Mouse (Mus musculus): ENCODE measurements around the gene Cbfa2t2. TPM values are rescaled to one million over a fixed set of nuclear protein-coding genes. Genes with fewer than 3 reads are reported as not detected.

Cbfa2t2 gene
- polyA plus RNA-seq, 1 experiment from 2014 or later: 43.6 TPM

- peaks cover 17% of the 10 kb centered on the region for H3K36me3 ChIP-seq (ENCODE audit: control insufficient read depth, insufficient read depth, low read length)
- no peak overlapping the region for H3K4me3 ChIP-seq (ENCODE audit: low read depth, low read length)
- no peak overlapping the region for H3K9ac ChIP-seq (replicated peaks; ENCODE audit: low read depth, low read length)
- H3K9me3 ChIP-seq (ENCODE audit: control insufficient read depth, low read depth, low read length): no peaks in the 10 kb centered on the region
- ATAC-seq (ENCODE audit: insufficient number of reproducible peaks, insufficient read depth, low FRiP score, low read depth): no peak
- no peak overlapping the region for H3K4me2 ChIP-seq (replicated peaks; ENCODE audit: low read depth, low read length)
- no peaks in the 10 kb centered on the region for H3K27me3 ChIP-seq (ENCODE audit: control insufficient read depth, insufficient read depth, low read length)
- no peaks in the 10 kb centered on the region for H3K4me1 ChIP-seq (ENCODE audit: control insufficient read depth, insufficient read depth, low read length)
- WGBS: 85% methylated on average over 3 of the region's 3 CpGs
- H3K27ac ChIP-seq (ENCODE audit: low read length): no peak overlapping the region
These were observed 80.7 kb downstream of the Cbfa2t2 start for GRCm38 (mm10) chr2:154516944-154517343.

GRCm38 (mm10) chr2:154517424-154517823 lies 81.1 kb downstream of the Cbfa2t2 start:
- Histone ChIP-seq H3K27ac (ENCODE audit: low read length) (no peak overlapping the region), H3K36me3 (ENCODE audit: control insufficient read depth, insufficient read depth, low read length) (peaks cover 19% of the 10 kb centered on the region), H3K9ac (replicated peaks; ENCODE audit: low read depth, low read length) (no peak overlapping the region), H3K9me3 (ENCODE audit: control insufficient read depth, low read depth, low read length) (no peaks in the 10 kb centered on the region), H3K4me3 (ENCODE audit: low read depth, low read length) (no peak overlapping the region), H3K27me3 (ENCODE audit: control insufficient read depth, insufficient read depth, low read length) (no peaks in the 10 kb centered on the region), H3K4me1 (ENCODE audit: control insufficient read depth, insufficient read depth, low read length) (no peaks in the 10 kb centered on the region), H3K4me2 (replicated peaks; ENCODE audit: low read depth, low read length) (no peak overlapping the region)
- no peak for ATAC-seq (ENCODE audit: insufficient number of reproducible peaks, insufficient read depth, low FRiP score, low read depth)
- 88% methylated on average over 5 of the region's 5 CpGs for WGBS

- no peak overlapping the region for H3K9ac ChIP-seq (replicated peaks; ENCODE audit: low read depth, low read length)
- peaks cover 41% of the 10 kb centered on the region for H3K36me3 ChIP-seq (ENCODE audit: control insufficient read depth, insufficient read depth, low read length)
- no peak for ATAC-seq (ENCODE audit: insufficient number of reproducible peaks, insufficient read depth, low FRiP score, low read depth)
- no peaks in the 10 kb centered on the region for H3K27me3 ChIP-seq (ENCODE audit: control insufficient read depth, insufficient read depth, low read length)
- no peak overlapping the region for H3K4me3 ChIP-seq (ENCODE audit: low read depth, low read length)
- H3K9me3 ChIP-seq (ENCODE audit: control insufficient read depth, low read depth, low read length): no peaks in the 10 kb centered on the region
- no peaks in the 10 kb centered on the region for H3K4me1 ChIP-seq (ENCODE audit: control insufficient read depth, insufficient read depth, low read length)
- H3K27ac ChIP-seq (ENCODE audit: low read length): no peak overlapping the region
- no peak overlapping the region for H3K4me2 ChIP-seq (replicated peaks; ENCODE audit: low read depth, low read length)
These were observed 85.2 kb downstream of the Cbfa2t2 start for GRCm38 (mm10) chr2:154521449-154521848.

- Histone ChIP-seq H3K4me2 (replicated peaks; ENCODE audit: low read depth, low read length) (no peak overlapping the region), H3K27ac (ENCODE audit: low read length) (no peak overlapping the region), H3K27me3 (ENCODE audit: control insufficient read depth, insufficient read depth, low read length) (no peaks in the 10 kb centered on the region), H3K36me3 (ENCODE audit: control insufficient read depth, insufficient read depth, low read length) (peaks cover 41% of the 10 kb centered on the region), H3K4me3 (ENCODE audit: low read depth, low read length) (no peak overlapping the region), H3K4me1 (ENCODE audit: control insufficient read depth, insufficient read depth, low read length) (no peaks in the 10 kb centered on the region), H3K9ac (replicated peaks; ENCODE audit: low read depth, low read length) (no peak overlapping the region), H3K9me3 (ENCODE audit: control insufficient read depth, low read depth, low read length) (no peaks in the 10 kb centered on the region)
- WGBS: 86% methylated on average over 5 of the region's 5 CpGs
- no peak for ATAC-seq (ENCODE audit: insufficient number of reproducible peaks, insufficient read depth, low FRiP score, low read depth)
These were observed 86.1 kb downstream of the Cbfa2t2 start for GRCm38 (mm10) chr2:154522334-154522733.

- H3K36me3 ChIP-seq (ENCODE audit: control insufficient read depth, insufficient read depth, low read length): peaks cover 42% of the 10 kb centered on the region
These were observed 89.0 kb downstream of the Cbfa2t2 start for GRCm38 (mm10) chr2:154525285-154525684.

GRCm38 (mm10) chr2:154526531-154526930 lies 90.2 kb downstream of the Cbfa2t2 start:
- H3K4me2 ChIP-seq (replicated peaks; ENCODE audit: low read depth, low read length): no peak overlapping the region
- no peaks in the 10 kb centered on the region for H3K27me3 ChIP-seq (ENCODE audit: control insufficient read depth, insufficient read depth, low read length)
- no peaks in the 10 kb centered on the region for H3K4me1 ChIP-seq (ENCODE audit: control insufficient read depth, insufficient read depth, low read length)
- peaks cover 48% of the 10 kb centered on the region for H3K36me3 ChIP-seq (ENCODE audit: control insufficient read depth, insufficient read depth, low read length)
- H3K4me3 ChIP-seq (ENCODE audit: low read depth, low read length): no peak overlapping the region
- WGBS: 59% methylated on average over 3 of the region's 3 CpGs
- H3K9ac ChIP-seq (replicated peaks; ENCODE audit: low read depth, low read length): no peak overlapping the region
- peak overlapping the region; percentile 61 for H3K27ac ChIP-seq (ENCODE audit: low read length)
- no peak for ATAC-seq (ENCODE audit: insufficient number of reproducible peaks, insufficient read depth, low FRiP score, low read depth)
- no peaks in the 10 kb centered on the region for H3K9me3 ChIP-seq (ENCODE audit: control insufficient read depth, low read depth, low read length)

More at GRCm38 (mm10) chr2:154525285-154525684, 89.0 kb downstream of the Cbfa2t2 start:
- H3K4me1 ChIP-seq (ENCODE audit: control insufficient read depth, insufficient read depth, low read length): no peaks in the 10 kb centered on the region
- H3K27ac ChIP-seq (ENCODE audit: low read length): no peak overlapping the region
- no peaks in the 10 kb centered on the region for H3K27me3 ChIP-seq (ENCODE audit: control insufficient read depth, insufficient read depth, low read length)
- no peak overlapping the region for H3K9ac ChIP-seq (replicated peaks; ENCODE audit: low read depth, low read length)
- H3K4me2 ChIP-seq (replicated peaks; ENCODE audit: low read depth, low read length): no peak overlapping the region
- no peak overlapping the region for H3K4me3 ChIP-seq (ENCODE audit: low read depth, low read length)
- WGBS: 92% methylated on average over 2 of the region's 2 CpGs
- no peaks in the 10 kb centered on the region for H3K9me3 ChIP-seq (ENCODE audit: control insufficient read depth, low read depth, low read length)
- no peak for ATAC-seq (ENCODE audit: insufficient number of reproducible peaks, insufficient read depth, low FRiP score, low read depth)

GRCm38 (mm10) chr2:154532888-154533287 lies 96.6 kb downstream of the Cbfa2t2 start:
- peaks cover 43% of the 10 kb centered on the region; the same call in 1 of the 2 replicates for H3K36me3 ChIP-seq (ENCODE audit: control insufficient read depth, insufficient read depth, low read length)
- H3K4me3 ChIP-seq (ENCODE audit: low read depth, low read length): no peak overlapping the region
- WGBS: 74% methylated on average over 3 of the region's 3 CpGs
- no peak overlapping the region for H3K4me2 ChIP-seq (replicated peaks; ENCODE audit: low read depth, low read length)
- no peak for ATAC-seq (ENCODE audit: insufficient number of reproducible peaks, insufficient read depth, low FRiP score, low read depth)
- no peak overlapping the region for H3K27ac ChIP-seq (ENCODE audit: low read length)
- H3K9ac ChIP-seq (replicated peaks; ENCODE audit: low read depth, low read length): no peak overlapping the region
- H3K9me3 ChIP-seq (ENCODE audit: control insufficient read depth, low read depth, low read length): no peaks in the 10 kb centered on the region
- H3K4me1 ChIP-seq (ENCODE audit: control insufficient read depth, insufficient read depth, low read length): 0 out of 2 replicates have a peak, but pooled peaks cover 2% of the 10 kb centered on the region
- H3K27me3 ChIP-seq (ENCODE audit: control insufficient read depth, insufficient read depth, low read length): no peaks in the 10 kb centered on the region

- no peak overlapping the region for H3K27ac ChIP-seq (ENCODE audit: low read length)
- H3K27me3 ChIP-seq (ENCODE audit: control insufficient read depth, insufficient read depth, low read length): no peaks in the 10 kb centered on the region
- no peaks in the 10 kb centered on the region for H3K9me3 ChIP-seq (ENCODE audit: control insufficient read depth, low read depth, low read length)
- no peak overlapping the region for H3K4me2 ChIP-seq (replicated peaks; ENCODE audit: low read depth, low read length)
- H3K4me3 ChIP-seq (ENCODE audit: low read depth, low read length): no peak overlapping the region
- no peak overlapping the region for H3K9ac ChIP-seq (replicated peaks; ENCODE audit: low read depth, low read length)
- 89% methylated on average over 12 of the region's 12 CpGs for WGBS
- no peak for ATAC-seq (ENCODE audit: insufficient number of reproducible peaks, insufficient read depth, low FRiP score, low read depth)
- H3K4me1 ChIP-seq (ENCODE audit: control insufficient read depth, insufficient read depth, low read length): 0 out of 2 replicates have a peak, but pooled peaks cover 6% of the 10 kb centered on the region
- peaks cover 31% of the 10 kb centered on the region; the same call in 1 of the 2 replicates for H3K36me3 ChIP-seq (ENCODE audit: control insufficient read depth, insufficient read depth, low read length)
These were observed 98.5 kb downstream of the Cbfa2t2 start for GRCm38 (mm10) chr2:154534704-154535270.

- no peaks in the 10 kb centered on the region for H3K27me3 ChIP-seq (ENCODE audit: control insufficient read depth, insufficient read depth, low read length)
- H3K9me3 ChIP-seq (ENCODE audit: control insufficient read depth, low read depth, low read length): no peaks in the 10 kb centered on the region
- H3K4me3 ChIP-seq (ENCODE audit: low read depth, low read length): no peak overlapping the region
- no peak overlapping the region for H3K4me2 ChIP-seq (replicated peaks; ENCODE audit: low read depth, low read length)
- peak; percentile 65; the same call in 1 of the 2 replicates for ATAC-seq (ENCODE audit: insufficient number of reproducible peaks, insufficient read depth, low FRiP score, low read depth)
- H3K4me1 ChIP-seq (ENCODE audit: control insufficient read depth, insufficient read depth, low read length): 0 out of 2 replicates have a peak, but pooled peaks cover 6% of the 10 kb centered on the region
- WGBS: 33% methylated on average over 2 of the region's 2 CpGs
- H3K36me3 ChIP-seq (ENCODE audit: control insufficient read depth, insufficient read depth, low read length): peaks cover 17% of the 10 kb centered on the region; the same call in 1 of the 2 replicates
- no peak overlapping the region for H3K9ac ChIP-seq (replicated peaks; ENCODE audit: low read depth, low read length)
- H3K27ac ChIP-seq (ENCODE audit: low read length): peak overlapping the region; percentile 80
These were observed 102.0 kb downstream of the Cbfa2t2 start for GRCm38 (mm10) chr2:154538310-154538709.
